Mouse (Mus musculus): Measurements from ENCODE around the gene Olfr1414.
A peak's percentile ranks its signal among the peaks of the same experiment; 100 is the strongest.

The Olfr1414 gene

GRCm38 (mm10) chr1:92496001-92496400 is 22.5 kb downstream of the Olfr1414 start, which contains the start of gene Olfr1415:
Gene Olfr1415, minus strand, starts transcription at chr1:92496101.
- no peaks in the 10 kb centered on the region for H3K36me3 ChIP-seq (ENCODE audit: insufficient read depth, low read length)
- TF ChIP-seq POU5F1 (IDR thresholded peaks at IDR 0.05; ENCODE audit: borderline replicate concordance, low read length), result no peak
- no peak for TF ChIP-seq NANOG (IDR thresholded peaks at IDR 0.05; ENCODE audit: borderline replicate concordance, low read length)
- no peak for TF ChIP-seq CTCF (conservative IDR thresholded peaks at IDR 0.05; ENCODE audit: low read length)
- no peaks in the 10 kb centered on the region for H3K9me3 ChIP-seq (ENCODE audit: low read length)
- H3K27me3 ChIP-seq (ENCODE audit: insufficient read depth, low read length), result no peaks in the 10 kb centered on the region
- no peak within 1 kb of the TSS for H3K4me3 ChIP-seq (replicated peaks; ENCODE audit: low read length)
- no peaks in the 10 kb centered on the region for H3K4me1 ChIP-seq (replicated peaks; ENCODE audit: low read depth, low read length)

DNA sequence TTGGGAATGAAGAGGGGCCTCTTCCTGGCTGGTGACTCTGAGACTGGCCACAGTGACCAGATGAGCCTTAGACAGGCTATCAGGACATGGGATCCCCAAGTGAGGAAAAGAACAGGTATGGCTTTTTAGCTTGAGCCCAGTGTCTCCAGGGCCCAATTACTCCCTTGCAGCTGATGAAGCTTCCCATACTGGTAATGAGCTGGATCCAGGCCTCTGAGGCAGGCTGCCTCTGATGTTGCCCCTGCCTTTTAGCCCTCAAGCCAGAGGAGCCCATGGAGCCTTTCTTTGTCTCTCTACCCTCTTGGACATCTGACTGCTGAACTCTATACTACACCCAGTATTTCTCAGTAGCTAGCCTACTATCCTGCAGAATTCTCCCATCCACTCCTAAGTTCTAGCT is 33.4 kb downstream of the Olfr1414 start, which contains the start of gene Olfr1416:
TSS of gene Olfr1416 (minus strand) at position 101 of the 400 bp plus-strand sequence.
- Histone ChIP-seq H3K4me1 (replicated peaks; ENCODE audit: low read depth, low read length) (no peaks in the 10 kb centered on the region), H3K9me3 (ENCODE audit: low read length) (peaks cover 41% of the 10 kb centered on the region), H3K4me3 (replicated peaks; ENCODE audit: low read length) (no peak within 1 kb of the TSS), H3K36me3 (ENCODE audit: insufficient read depth, low read length) (no peaks in the 10 kb centered on the region), H3K27me3 (ENCODE audit: insufficient read depth, low read length) (no peaks in the 10 kb centered on the region)
- no peak for TF ChIP-seq NANOG (IDR thresholded peaks at IDR 0.05; ENCODE audit: borderline replicate concordance, low read length)
- no peak for TF ChIP-seq POU5F1 (IDR thresholded peaks at IDR 0.05; ENCODE audit: borderline replicate concordance, low read length)
- no peak for TF ChIP-seq CTCF (conservative IDR thresholded peaks at IDR 0.05; ENCODE audit: low read length)

DNA sequence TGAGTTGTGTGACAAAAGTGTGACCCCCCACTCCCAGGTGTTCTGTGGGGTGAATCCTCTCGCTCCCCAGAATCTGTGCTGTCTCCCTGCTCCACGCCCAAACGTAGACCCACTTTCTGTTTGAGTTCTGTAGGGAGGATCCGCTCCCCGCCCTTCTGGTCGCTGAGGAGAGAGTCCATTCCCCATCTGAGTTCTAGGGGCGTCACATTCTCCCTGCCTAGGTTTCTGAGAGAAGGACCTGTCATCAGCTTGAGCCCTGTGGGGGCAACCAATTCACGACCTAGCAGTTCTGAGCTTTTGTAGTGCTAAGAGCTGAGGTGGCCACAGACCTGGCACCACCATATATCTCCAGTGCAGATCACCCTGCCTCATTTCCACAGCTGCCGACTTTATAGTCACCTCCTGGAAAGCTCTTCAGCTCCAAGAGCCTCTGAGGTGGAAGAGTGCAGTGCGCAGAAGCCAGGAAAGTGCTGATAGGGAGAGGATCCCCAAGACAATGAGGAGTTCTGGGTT is 44.3 kb downstream of the Olfr1414 start:
- Histone ChIP-seq H3K4me1 (replicated peaks; ENCODE audit: low read depth, low read length) (peaks cover 19% of the 10 kb centered on the region), H3K4me3 (replicated peaks; ENCODE audit: low read length) (peak overlapping the region; percentile 99), H3K27me3 (ENCODE audit: insufficient read depth, low read length) (no peaks in the 10 kb centered on the region), H3K9me3 (ENCODE audit: low read length) (no peaks in the 10 kb centered on the region), H3K36me3 (ENCODE audit: insufficient read depth, low read length) (peaks cover 26% of the 10 kb centered on the region)
- TF ChIP-seq NANOG (IDR thresholded peaks at IDR 0.05; ENCODE audit: borderline replicate concordance, low read length), result no peak
- no peak for TF ChIP-seq CTCF (conservative IDR thresholded peaks at IDR 0.05; ENCODE audit: low read length)
- no peak for TF ChIP-seq POU5F1 (IDR thresholded peaks at IDR 0.05; ENCODE audit: borderline replicate concordance, low read length)

DNA sequence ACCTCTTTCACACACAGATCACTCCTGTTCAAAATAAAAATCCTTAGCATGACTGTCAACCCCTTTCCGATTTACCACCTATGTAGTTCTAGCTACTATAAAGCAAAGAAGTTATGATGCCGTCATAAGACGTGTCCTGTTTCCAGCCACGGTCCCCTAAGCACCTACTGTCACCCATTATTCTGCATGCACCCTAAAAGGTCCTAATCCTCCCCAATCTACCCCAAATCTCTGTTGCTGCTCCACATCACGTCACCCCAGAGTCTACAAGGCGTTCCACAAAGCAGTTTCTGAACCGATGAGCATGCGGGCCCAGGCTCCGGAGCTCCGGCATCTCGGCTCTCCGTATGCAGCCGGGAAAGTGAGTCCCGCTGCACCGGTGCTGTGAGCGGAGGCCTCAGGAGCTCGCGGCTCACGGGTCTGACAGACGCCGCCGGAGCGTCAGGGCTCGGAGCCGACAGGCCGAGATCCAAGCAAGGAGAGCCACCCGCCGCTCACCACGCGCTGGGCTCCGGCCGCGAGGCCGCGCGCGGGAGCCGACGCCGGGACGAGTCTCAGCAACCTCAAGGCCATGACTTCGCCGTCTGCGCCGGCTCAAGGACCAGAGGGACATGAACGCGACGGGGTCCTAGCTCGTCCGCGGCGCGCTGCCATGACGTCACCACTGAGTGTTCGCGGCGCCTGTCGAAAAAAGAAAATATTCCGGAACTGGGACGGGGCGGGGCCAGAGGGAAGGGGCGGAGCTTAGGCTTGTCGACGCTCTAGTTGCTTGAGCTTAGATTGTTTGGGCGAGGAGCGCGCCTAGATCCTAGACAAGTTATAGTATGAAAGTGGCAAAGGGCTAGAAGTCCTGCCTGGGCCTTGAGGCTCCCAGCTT is 45.1 kb downstream of the Olfr1414 start, which contains the start of gene Ndufa10:
TSS of gene Ndufa10 (minus strand) at position 696 of the 877 bp plus-strand sequence.
- TF ChIP-seq CTCF (conservative IDR thresholded peaks at IDR 0.05; ENCODE audit: low read length) (no peak), POU5F1 (IDR thresholded peaks at IDR 0.05; ENCODE audit: borderline replicate concordance, low read length) (no peak), NANOG (IDR thresholded peaks at IDR 0.05; ENCODE audit: borderline replicate concordance, low read length) (no peak)
- Histone ChIP-seq H3K4me3 (replicated peaks; ENCODE audit: low read length) (peak within 1 kb of the TSS; percentile 99), H3K36me3 (ENCODE audit: insufficient read depth, low read length) (peaks cover 33% of the 10 kb centered on the region), H3K27me3 (ENCODE audit: insufficient read depth, low read length) (no peaks in the 10 kb centered on the region), H3K4me1 (replicated peaks; ENCODE audit: low read depth, low read length) (peaks cover 19% of the 10 kb centered on the region), H3K9me3 (ENCODE audit: low read length) (no peaks in the 10 kb centered on the region)

- TF ChIP-seq NANOG (IDR thresholded peaks at IDR 0.05; ENCODE audit: borderline replicate concordance, low read length) (no peak), CTCF (conservative IDR thresholded peaks at IDR 0.05; ENCODE audit: low read length) (no peak), POU5F1 (IDR thresholded peaks at IDR 0.05; ENCODE audit: borderline replicate concordance, low read length) (no peak)
- Histone ChIP-seq H3K4me1 (replicated peaks; ENCODE audit: low read depth, low read length) (peaks cover 10% of the 10 kb centered on the region), H3K4me3 (replicated peaks; ENCODE audit: low read length) (no peak overlapping the region), H3K9me3 (ENCODE audit: low read length) (no peaks in the 10 kb centered on the region), H3K27me3 (ENCODE audit: insufficient read depth, low read length) (no peaks in the 10 kb centered on the region), H3K36me3 (ENCODE audit: insufficient read depth, low read length) (peaks cover 78% of the 10 kb centered on the region)
These were observed 49.6 kb downstream of the Olfr1414 start for GRCm38 (mm10) chr1:92468891-92469290.

GRCm38 (mm10) chr1:92458416-92458815 is 60.0 kb downstream of the Olfr1414 start:
- Histone ChIP-seq H3K9me3 (ENCODE audit: low read length) (peaks cover 9% of the 10 kb centered on the region), H3K27me3 (ENCODE audit: insufficient read depth, low read length) (no peaks in the 10 kb centered on the region), H3K4me1 (replicated peaks; ENCODE audit: low read depth, low read length) (no peaks in the 10 kb centered on the region), H3K36me3 (ENCODE audit: insufficient read depth, low read length) (peaks cover 94% of the 10 kb centered on the region), H3K4me3 (replicated peaks; ENCODE audit: low read length) (no peak overlapping the region)
- no peak for TF ChIP-seq POU5F1 (IDR thresholded peaks at IDR 0.05; ENCODE audit: borderline replicate concordance, low read length)
- TF ChIP-seq CTCF (conservative IDR thresholded peaks at IDR 0.05; ENCODE audit: low read length), result no peak
- TF ChIP-seq NANOG (IDR thresholded peaks at IDR 0.05; ENCODE audit: borderline replicate concordance, low read length), result no peak

DNA sequence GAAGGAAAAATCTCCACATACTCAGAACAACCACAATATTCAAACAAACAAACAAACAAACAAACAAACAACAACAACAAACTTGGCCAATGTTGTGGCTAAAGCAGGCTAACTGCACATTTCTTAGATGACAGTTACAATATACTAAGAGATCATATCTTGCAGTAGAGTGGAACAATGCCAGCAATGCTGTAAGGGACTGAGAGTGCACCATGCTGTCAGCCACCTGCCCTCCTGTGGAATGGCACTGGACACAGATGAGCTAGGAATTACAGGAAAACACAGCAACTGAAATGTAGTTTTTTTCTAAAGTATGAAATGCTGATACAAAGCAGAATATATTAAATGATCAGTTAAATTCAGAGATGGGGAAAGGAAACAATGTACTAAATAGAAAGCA is 60.7 kb downstream of the Olfr1414 start:
- peaks cover 94% of the 10 kb centered on the region for H3K36me3 ChIP-seq (ENCODE audit: insufficient read depth, low read length)
- H3K4me3 ChIP-seq (replicated peaks; ENCODE audit: low read length), result no peak overlapping the region
- no peaks in the 10 kb centered on the region for H3K27me3 ChIP-seq (ENCODE audit: insufficient read depth, low read length)
- TF ChIP-seq NANOG (IDR thresholded peaks at IDR 0.05; ENCODE audit: borderline replicate concordance, low read length) (no peak), POU5F1 (IDR thresholded peaks at IDR 0.05; ENCODE audit: borderline replicate concordance, low read length) (no peak), CTCF (conservative IDR thresholded peaks at IDR 0.05; ENCODE audit: low read length) (no peak)
- no peaks in the 10 kb centered on the region for H3K4me1 ChIP-seq (replicated peaks; ENCODE audit: low read depth, low read length)
- H3K9me3 ChIP-seq (ENCODE audit: low read length), result peaks cover 9% of the 10 kb centered on the region
